Mouse (Mus musculus) gastrocnemius, postnatal 10 days (tissue): ENCODE results near the gene Actg2. TPM values are rescaled to one million over a fixed set of nuclear protein-coding genes. Genes with fewer than 3 reads are reported as not detected.

Experiments
- DNase-seq: peaks from one replicate; pipeline ENCODE4 v3.0.0; 2021; ENCODE audit warnings: mixed read lengths
- total RNA-seq, 2 experiments: library from RNA; stranded (reverse); gene quantifications; 2 replicates each; pipeline ENCODE4 v1.2.3; 2021

Actg2 gene
- total RNA-seq, 2 experiments from 2014 or later = 3.6 to 5.3 TPM

DNA sequence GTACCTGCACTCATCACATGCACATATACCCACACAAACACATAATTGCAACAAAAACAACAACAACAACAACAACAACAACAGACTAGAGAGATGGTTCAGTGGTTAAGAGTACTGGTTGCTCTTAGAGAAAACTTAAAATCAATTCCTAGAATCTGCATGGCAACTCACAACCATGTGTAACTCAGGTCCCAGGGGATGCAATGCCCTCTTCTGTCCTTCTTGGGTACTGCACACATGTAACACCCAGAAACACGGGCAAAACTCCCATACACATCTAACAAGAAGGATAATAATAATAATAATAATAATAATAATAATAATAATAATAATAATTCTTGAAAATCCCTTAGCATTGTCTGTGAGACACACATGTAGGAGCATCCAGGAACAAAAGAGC is 23.6 kb downstream of the Actg2 start:
- DNase-seq = peak; percentile 69

GRCm38 (mm10) chr6:83510210-83510609 is 25.9 kb downstream of the Actg2 start:
- DNase-seq = no peak

GRCm38 (mm10) chr6:83509442-83509841 is 26.6 kb downstream of the Actg2 start:
- no peak for DNase-seq

- DNase-seq = no peak
Measured at GRCm38 (mm10) chr6:83507168-83507546, 28.9 kb downstream of the Actg2 start.

- peak; percentile 93 for DNase-seq
Measured at GRCm38 (mm10) chr6:83506258-83507167, 29.6 kb downstream of the Actg2 start, which contains the start of gene Dguok. Gene Dguok (minus strand): TSS chr6:83506969.

GRCm38 (mm10) chr6:83505554-83505953 is 30.5 kb downstream of the Actg2 start:
- no peak for DNase-seq

DNA sequence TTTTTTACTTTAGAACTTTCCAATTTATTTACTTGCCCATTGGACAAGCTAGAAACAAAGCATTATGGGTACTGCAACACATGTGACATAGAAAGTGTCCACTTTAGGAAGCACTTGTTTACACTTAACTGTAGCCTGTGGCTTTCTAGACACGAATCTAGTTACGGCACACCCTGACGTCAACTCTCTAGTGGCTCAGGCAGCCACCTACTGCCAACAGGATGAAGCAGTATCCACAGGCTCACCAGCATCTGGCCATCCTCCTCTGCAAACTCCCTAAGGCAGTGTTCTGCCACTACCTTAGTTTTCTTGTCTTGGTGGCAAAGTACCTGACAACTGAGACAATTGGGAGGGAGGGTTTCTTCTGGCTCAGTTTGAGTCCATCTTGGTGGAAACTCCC is 32.7 kb downstream of the Actg2 start:
- no peak for DNase-seq

DNA sequence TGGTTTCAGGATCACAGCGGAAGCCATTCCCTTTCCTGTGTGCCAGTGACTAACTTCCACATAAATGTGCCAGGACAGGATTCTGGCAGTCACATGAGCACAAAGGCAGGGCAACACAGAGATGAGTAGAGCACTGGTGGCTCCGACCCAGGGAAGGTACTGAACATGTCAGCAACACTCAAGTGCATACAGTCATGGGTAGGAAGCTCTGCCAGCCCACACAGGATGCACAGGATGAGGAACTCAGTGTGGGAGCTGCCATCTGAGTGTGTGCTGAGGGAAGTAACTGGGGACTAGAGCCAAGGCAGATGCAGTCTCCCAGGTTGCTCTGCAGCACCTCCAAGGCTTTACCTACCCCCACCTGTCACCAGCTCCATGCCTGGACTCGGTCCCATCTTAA is 33.4 kb downstream of the Actg2 start:
- no peak for DNase-seq

DNA sequence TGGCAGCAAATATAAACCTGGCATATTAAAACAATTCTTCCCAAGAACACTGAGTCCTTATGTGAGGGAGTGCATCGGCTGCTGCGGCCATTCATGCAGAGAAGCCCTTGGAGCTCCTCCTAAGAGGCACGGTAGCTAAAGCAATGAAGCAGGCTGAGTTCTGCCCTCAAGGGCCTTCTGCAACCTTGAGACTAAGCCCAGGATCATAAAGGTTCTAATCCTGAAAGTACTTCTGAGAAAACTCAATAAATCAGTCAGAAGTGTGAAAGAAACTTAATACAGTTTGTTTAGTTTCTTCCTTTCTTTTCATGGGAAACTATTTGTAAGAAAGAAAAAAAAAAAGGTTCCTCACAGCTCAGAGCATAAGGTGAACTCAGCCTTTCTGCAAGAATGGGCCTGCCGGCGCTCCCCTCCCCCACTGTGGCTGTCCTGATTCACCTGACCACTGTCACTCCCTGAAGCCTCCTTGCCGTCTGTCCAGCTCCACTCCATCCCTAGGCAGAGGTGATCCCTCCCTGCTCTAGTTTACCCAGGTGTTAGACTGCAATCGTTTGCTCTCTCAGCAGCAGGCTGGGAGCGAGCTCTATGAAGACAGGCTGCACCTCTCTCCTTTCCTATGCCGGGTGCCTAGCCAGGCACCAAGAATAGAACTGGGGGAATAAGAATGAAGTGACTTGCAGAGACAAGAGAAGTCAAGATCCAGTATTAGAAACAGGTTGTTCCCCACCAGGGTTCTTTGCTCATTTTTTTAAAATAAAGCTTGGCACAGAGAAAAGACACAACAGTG is 34.3 kb downstream of the Actg2 start:
- DNase-seq = no peak

GRCm38 (mm10) chr6:83500462-83500861 is 35.6 kb downstream of the Actg2 start:
- no peak for DNase-seq

GRCm38 (mm10) chr6:83499078-83499477 is 37.0 kb downstream of the Actg2 start:
- DNase-seq = no peak

GRCm38 (mm10) chr6:83496753-83497710 is 39.0 kb downstream of the Actg2 start:
- DNase-seq = no peak

DNA sequence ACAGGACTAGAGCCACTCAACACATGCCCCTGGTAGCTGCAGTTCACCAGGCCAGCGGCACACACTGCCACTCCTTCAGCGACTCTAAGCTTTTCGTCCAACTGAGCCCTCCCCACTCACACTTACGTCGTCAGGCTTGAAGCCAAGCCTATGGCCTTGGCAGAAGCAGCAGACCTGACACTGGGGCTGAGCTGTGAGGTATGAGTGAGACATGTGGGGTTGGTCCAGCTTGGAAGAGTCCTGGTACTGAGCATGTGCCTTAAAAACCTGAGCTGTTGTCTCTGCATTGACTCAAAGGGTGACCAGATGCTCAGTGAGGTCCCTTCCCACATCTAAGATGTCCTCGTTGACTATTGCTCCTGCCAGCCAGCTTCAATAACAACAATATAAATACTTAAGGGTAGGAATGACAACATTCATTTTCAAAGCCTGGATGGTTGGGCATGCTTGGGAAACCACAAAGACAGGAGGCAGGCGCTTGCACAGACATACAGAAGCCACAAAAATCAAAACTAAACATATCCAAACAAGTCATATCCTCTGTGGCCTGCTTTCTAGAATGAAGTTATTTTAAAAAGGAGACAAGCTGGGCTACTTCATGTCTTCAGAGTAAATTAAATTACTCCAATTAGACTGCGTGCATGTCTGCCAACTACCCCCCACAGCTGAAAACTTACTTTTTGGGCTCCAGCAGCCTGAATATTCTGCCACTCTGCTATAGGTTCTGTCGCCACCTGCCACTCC is 39.9 kb downstream of the Actg2 start:
- no peak for DNase-seq

DNA sequence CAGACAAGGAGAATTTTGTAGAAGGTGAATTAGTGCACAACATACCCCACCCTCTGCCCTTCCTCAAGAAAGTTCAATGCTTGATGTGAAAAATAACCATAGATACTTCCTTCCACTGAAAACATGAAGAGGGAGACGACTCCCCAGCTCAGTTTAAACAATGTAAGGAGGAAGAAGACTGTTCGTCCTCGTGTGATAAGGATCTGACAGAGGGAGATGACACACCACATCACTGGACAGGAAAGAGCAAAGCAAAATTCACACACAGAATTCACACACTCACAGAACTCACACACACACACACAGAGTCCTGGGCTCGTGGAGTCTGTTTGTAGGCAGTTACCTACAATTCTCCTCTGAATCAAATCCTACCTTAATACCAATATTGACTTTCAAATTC is 45.4 kb downstream of the Actg2 start:
- no peak for DNase-seq

DNA sequence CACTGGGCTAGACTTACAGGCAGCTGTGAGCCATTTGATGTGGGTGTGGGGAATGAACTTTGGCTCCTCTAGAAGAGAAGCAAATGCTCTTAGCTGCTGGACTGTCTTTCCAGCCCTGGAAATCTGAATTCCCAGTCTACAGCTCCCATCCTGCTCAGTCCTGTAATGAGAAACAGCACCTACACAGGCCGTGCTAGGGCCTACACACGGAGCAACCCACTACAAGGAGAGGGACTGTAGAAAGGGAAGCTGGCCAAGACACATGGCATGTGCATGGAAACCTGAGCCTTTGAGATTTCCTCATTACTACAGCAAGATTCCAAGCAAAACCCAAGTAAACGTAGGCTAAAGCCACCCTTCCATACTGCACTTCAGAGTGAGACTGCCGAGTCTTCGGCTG is 47.9 kb downstream of the Actg2 start:
- DNase-seq = no peak

GRCm38 (mm10) chr6:83487298-83487697 is 48.8 kb downstream of the Actg2 start:
- DNase-seq = peak; percentile 52

- DNase-seq = no peak
Measured at GRCm38 (mm10) chr6:83485854-83486253, 50.2 kb downstream of the Actg2 start.

GRCm38 (mm10) chr6:83483776-83484175 is 52.3 kb downstream of the Actg2 start:
- no peak for DNase-seq

DNA sequence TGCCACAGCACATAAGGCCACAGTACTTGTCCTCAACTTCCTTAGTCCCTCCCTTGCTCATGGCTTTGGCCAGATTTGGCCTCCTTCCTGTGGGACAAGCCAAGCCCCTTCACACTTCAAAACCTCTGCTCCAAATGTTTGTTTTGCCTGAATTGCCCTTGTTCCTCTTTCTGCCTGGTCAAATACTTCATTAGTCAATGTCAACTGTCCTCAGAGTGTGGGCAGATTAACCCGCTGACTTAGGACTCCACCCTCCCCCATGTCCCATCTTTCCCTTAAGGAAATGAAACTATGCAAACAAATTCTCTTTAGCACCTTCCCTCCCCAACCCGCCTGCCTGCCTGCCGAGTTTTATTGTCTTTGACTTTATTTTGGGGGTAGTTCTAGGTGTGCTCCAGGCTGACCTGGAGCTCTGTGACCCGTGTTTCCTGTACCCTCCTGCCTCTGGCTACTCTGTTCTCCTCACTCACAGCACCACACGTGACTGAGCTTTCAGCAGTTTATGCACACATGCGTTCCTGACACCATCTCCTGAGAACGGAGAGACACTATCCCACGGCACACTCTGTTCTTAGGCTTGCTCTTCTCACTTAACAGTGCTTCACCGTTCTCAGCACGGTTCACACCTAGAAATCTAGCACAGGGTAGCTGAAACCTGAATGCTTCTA is 53.5 kb downstream of the Actg2 start:
- no peak for DNase-seq

DNA sequence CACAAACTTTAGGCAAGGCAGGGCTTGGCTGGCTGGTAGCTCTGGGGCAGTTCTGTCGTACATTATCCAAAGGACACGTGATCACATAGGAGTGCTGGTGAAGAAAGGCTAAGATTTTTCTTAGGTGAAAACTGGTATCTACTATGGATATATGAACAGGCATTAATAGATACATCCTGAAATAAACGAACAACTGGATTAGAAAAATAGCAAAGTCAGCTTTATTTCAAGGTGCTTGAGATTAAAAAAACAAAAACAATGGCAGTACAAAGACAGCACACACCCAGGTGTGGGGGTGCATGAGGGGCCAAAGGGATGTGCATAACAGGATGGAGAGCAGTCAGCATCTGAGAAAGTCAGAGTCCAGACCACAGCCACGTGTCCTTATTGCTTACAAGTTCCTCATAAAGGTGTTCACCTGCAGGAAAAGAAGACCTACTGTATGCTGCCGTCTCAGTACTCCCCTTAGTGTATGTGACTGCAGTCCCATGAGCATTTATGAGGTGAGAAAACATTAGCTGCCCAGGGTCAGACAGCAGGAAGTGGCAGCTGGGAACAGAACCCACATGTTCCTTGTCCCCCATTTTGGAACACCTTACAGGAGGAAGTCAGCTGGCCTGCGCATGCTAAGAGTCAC is 55.9 kb downstream of the Actg2 start:
- no peak for DNase-seq
